Mouse (Mus musculus) C2C12 (cell line): ENCODE data around the gene Olfr617.

ENCODE experiments used
- CEBPB ChIP-seq: IDR thresholded peaks from one replicate; pipeline ENCODE4 v1.6.1; 2011; ENCODE audit warnings: low read depth, mild to moderate bottlenecking, control low read depth, moderate library complexity
- CTCF ChIP-seq: IDR thresholded peaks from one replicate; pipeline ENCODE4 v1.5.1; 2011; ENCODE audit not compliant: control insufficient read depth, insufficient read depth, insufficient read length
- MYOD1 ChIP-seq: IDR thresholded peaks from one replicate; pipeline ENCODE4 v1.6.1; 2011; ENCODE audit warnings: low read depth; ENCODE audit not compliant: control insufficient read depth, insufficient read length
- MYOG ChIP-seq: IDR thresholded peaks from one replicate; pipeline ENCODE4 v1.6.1; 2011; ENCODE audit not compliant: control insufficient read depth, insufficient read length; ENCODE audit errors: extremely low read depth
- USF1 ChIP-seq: IDR thresholded peaks from one replicate; pipeline ENCODE4 v1.6.1; 2011; ENCODE audit warnings: low read depth, mild to moderate bottlenecking, control low read depth, moderate library complexity

GRCm38 (mm10) chr7:103607425-103607824 lies 34.6 kb downstream of the Olfr617 start:
- TF ChIP-seq CTCF (no peak), CEBPB (no peak), MYOG (no peak), MYOD1 (no peak), USF1 (no peak)
